Mouse (Mus musculus) embryonic fibroblast, embryonic 13.5 days (primary cell): ENCODE data around the gene Tmem88b. TPM values are rescaled to one million over a fixed set of nuclear protein-coding genes. Genes with fewer than 3 reads are reported as not detected.
A peak's percentile ranks its signal among the peaks of the same experiment; 100 is the strongest.

Experiments
- H3K27ac ChIP-seq: 2 replicates; pipeline ENCODE4 v1.5.1; 2012; ENCODE audit warnings: low read length, control low read depth, inconsistent platforms; ENCODE audit not compliant: insufficient read depth
- H3K4me1 ChIP-seq: 2 replicates; pipeline ENCODE4 v1.6.1; 2011; ENCODE audit warnings: low read length; ENCODE audit not compliant: control insufficient read depth, insufficient read depth
- H3K4me3 ChIP-seq: 2 replicates; pipeline ENCODE4 v1.5.1; 2011; ENCODE audit warnings: mild to moderate bottlenecking, control low read depth, low read length; ENCODE audit not compliant: insufficient read depth
- CTCF ChIP-seq: IDR thresholded peaks from 2 replicates; pipeline ENCODE4 v1.5.1; 2011; ENCODE audit warnings: mild to moderate bottlenecking, control low read depth, low read length, moderate library complexity, borderline replicate concordance; ENCODE audit not compliant: insufficient read depth
- POLR2A ChIP-seq: IDR thresholded peaks from 2 replicates; pipeline ENCODE4 v1.6.1; 2011; ENCODE audit warnings: low read depth, mild to moderate bottlenecking, control low read depth, low read length, moderate library complexity
- polyA plus RNA-seq: library from polyadenylated mRNA; stranded (reverse); fragments of >200 nt; gene quantifications from 2 replicates; pipeline ENCODE4 v1.2.4, GENCODE M21; 2011; ENCODE audit warnings: low read depth; ENCODE audit not compliant: missing spikeins, insufficient read length

The Tmem88b gene
- polyA plus RNA-seq, 1 experiment, result 0.25 TPM

DNA sequence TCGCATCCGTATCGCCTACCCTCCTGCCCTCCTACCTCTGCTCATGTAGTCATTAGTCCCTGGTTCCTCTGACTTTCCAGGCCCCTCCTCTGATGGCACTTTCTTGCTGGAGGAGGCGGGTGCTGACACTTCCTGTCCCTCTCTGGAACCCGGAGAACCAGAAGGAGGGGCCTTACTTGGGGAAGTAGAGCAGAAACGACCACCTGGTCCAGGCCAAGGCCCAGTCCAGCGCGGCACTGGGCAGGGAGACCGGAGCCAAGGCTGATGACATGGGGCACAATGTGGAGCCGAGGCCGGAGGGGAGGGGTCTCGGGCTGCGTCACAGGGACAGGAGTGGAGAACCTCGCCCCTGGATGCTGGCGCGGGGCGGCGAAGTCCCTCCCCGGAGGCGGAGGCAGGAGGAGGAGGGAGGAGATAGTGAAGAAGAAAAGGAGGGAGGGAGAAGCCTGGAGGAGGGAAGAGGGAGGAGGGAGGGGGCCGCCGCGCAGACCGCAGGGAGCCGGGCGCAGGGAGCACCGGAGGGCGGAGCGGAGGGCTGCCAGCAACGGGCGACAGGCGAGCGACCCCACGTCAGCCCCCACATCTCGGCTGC lies 51.2 kb downstream of the Tmem88b start, which contains the start of gene Tmem240:
Gene Tmem240, plus strand, starts transcription at position 451 of the 592 bp plus-strand sequence.
- peak; percentile 92 for TF ChIP-seq POLR2A
- TF ChIP-seq CTCF, result no peak
- Histone ChIP-seq H3K27ac (peak within 1 kb of the TSS; percentile 61), H3K4me1 (peaks cover 7% of the 10 kb centered on the region; the same call in 1 of the 2 replicates)

DNA sequence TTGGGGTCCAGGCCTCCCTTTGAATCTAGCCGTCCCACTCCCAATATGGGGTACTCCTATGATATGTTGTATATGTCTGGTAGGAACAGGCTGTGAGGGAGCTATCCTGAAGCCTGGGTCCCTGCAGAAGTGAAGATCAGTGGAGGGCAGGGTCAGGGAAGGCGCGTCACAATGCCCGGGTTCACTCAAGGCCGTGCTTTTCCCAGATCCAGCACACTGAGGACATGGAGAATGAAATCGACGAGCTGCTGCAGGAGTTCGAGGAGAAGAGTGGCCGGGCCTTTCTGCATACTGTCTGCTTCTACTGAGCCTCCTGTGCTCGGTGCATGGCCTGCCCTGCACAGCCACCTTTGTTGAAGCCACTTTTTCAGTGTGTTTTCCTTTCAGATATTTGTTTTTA lies 52.4 kb downstream of the Tmem88b start:
- H3K27ac ChIP-seq, result no peak overlapping the region
- H3K4me1 ChIP-seq, result peaks cover 7% of the 10 kb centered on the region; the same call in 1 of the 2 replicates
- H3K4me3 ChIP-seq, result peak overlapping the region; percentile 5; the same call in 1 of the 2 replicates
- TF ChIP-seq POLR2A (no peak), CTCF (no peak)

More for the DNA sequence above, 51.2 kb downstream of the Tmem88b start, which contains the start of gene Tmem240:
- H3K4me3 ChIP-seq, result peak within 1 kb of the TSS; percentile 42

Other genes with a start within 250 kb of the Tmem88b start
- gene Nadk, start 223.5 kb downstream of the Tmem88b start, polyA plus RNA-seq, result 116 and 130 TPM in 2 replicates
- gene Slc35e2, start 184.5 kb downstream of the Tmem88b start, polyA plus RNA-seq, result 11.7 and 13.5 TPM in 2 replicates
- 75.2 and 77.0 TPM in 2 replicates for gene Cdk11b, start 161.0 kb downstream of the Tmem88b start, polyA plus RNA-seq
- not detected in 2 replicates for gene Gm10563, start 140.5 kb downstream of the Tmem88b start, polyA plus RNA-seq
- gene Mmp23, start 132.5 kb downstream of the Tmem88b start, polyA plus RNA-seq, result 80.7 and 93.1 TPM in 2 replicates
- gene Mib2, start 116.7 kb downstream of the Tmem88b start, polyA plus RNA-seq, result 17.2 and 21.1 TPM in 2 replicates
- 11.1 and 16.1 TPM in 2 replicates for gene Fndc10, start 91.5 kb downstream of the Tmem88b start, polyA plus RNA-seq
- 101 and 104 TPM in 2 replicates for gene Ssu72, start 81.1 kb downstream of the Tmem88b start, polyA plus RNA-seq
- gene Tmem240, start 51.1 kb downstream of the Tmem88b start, polyA plus RNA-seq, result 1.0 and 1.2 TPM in 2 replicates
- gene Atad3a, start 24.8 kb downstream of the Tmem88b start, polyA plus RNA-seq, result 48.8 and 55.2 TPM in 2 replicates
- gene Vwa1, start 11.2 kb downstream of the Tmem88b start, polyA plus RNA-seq, result 0.67 and 0.77 TPM in 2 replicates
- not detected in 2 replicates for gene Ankrd65, start 4.6 kb upstream of the Tmem88b start, polyA plus RNA-seq
- 115 and 129 TPM in 2 replicates for gene Mrpl20, start 17.0 kb upstream of the Tmem88b start, polyA plus RNA-seq
- 74.3 and 91.9 TPM in 2 replicates for gene Ccnl2, start 26.6 kb upstream of the Tmem88b start, polyA plus RNA-seq
- gene Aurkaip1, start 45.4 kb upstream of the Tmem88b start, polyA plus RNA-seq, result 73.1 and 74.4 TPM in 2 replicates
- 441 and 484 TPM in 2 replicates for gene Mxra8, start 53.8 kb upstream of the Tmem88b start, polyA plus RNA-seq
- gene Dvl1, start 61.5 kb upstream of the Tmem88b start, polyA plus RNA-seq, result 38.5 and 41.4 TPM in 2 replicates
- 0.14 TPM in 1 of 2 replicates, not detected in the other for gene Tas1r3, start 77.5 kb upstream of the Tmem88b start, polyA plus RNA-seq
- 17.4 and 21.5 TPM in 2 replicates for gene Cptp, start 83.6 kb upstream of the Tmem88b start, polyA plus RNA-seq
- gene Ints11, start 83.7 kb upstream of the Tmem88b start, polyA plus RNA-seq, result 33.2 and 40.0 TPM in 2 replicates
- 23.2 and 27.1 TPM in 2 replicates for gene Pusl1, start 105.9 kb upstream of the Tmem88b start, polyA plus RNA-seq
- 18.1 and 25.7 TPM in 2 replicates for gene Acap3, start 105.9 kb upstream of the Tmem88b start, polyA plus RNA-seq
- gene Ube2j2, start 158.0 kb upstream of the Tmem88b start, polyA plus RNA-seq, result 82.9 and 96.0 TPM in 2 replicates
- 25.2 and 31.0 TPM in 2 replicates for gene C1qtnf12, start 176.4 kb upstream of the Tmem88b start, polyA plus RNA-seq
- gene B3galt6, start 206.8 kb upstream of the Tmem88b start, polyA plus RNA-seq, result 5.3 and 5.4 TPM in 2 replicates
- gene Sdf4, start 207.0 kb upstream of the Tmem88b start, polyA plus RNA-seq, result 172 and 187 TPM in 2 replicates
- gene Tnfrsf4, start 228.0 kb upstream of the Tmem88b start, polyA plus RNA-seq, result 1.8 and 2.8 TPM in 2 replicates
- 1.4 TPM in 1 of 2 replicates, not detected in the other for gene Tnfrsf18, start 240.3 kb upstream of the Tmem88b start, polyA plus RNA-seq